Mouse (Mus musculus) thymus, adult 2 months (tissue): ENCODE measurements around the gene Neurod2.

ENCODE experiments used
- CTCF ChIP-seq: fragments of 200-500 bp; IDR thresholded peaks from 2 replicates; pipeline ENCODE4 v1.5.1; 2012; ENCODE audit warnings: mild to moderate bottlenecking, control low read depth, low read length, moderate library complexity, borderline replicate concordance; ENCODE audit not compliant: control insufficient read depth, poor library complexity, insufficient read depth; ENCODE audit errors: extremely low read depth
- POLR2A ChIP-seq: fragments of 200-500 bp; IDR thresholded peaks from 2 replicates; pipeline ENCODE4 v1.6.1; 2012; ENCODE audit warnings: mild to moderate bottlenecking, low read length, control low read depth, moderate library complexity; ENCODE audit not compliant: control insufficient read depth, poor library complexity, insufficient read depth; ENCODE audit errors: extremely low read depth

DNA sequence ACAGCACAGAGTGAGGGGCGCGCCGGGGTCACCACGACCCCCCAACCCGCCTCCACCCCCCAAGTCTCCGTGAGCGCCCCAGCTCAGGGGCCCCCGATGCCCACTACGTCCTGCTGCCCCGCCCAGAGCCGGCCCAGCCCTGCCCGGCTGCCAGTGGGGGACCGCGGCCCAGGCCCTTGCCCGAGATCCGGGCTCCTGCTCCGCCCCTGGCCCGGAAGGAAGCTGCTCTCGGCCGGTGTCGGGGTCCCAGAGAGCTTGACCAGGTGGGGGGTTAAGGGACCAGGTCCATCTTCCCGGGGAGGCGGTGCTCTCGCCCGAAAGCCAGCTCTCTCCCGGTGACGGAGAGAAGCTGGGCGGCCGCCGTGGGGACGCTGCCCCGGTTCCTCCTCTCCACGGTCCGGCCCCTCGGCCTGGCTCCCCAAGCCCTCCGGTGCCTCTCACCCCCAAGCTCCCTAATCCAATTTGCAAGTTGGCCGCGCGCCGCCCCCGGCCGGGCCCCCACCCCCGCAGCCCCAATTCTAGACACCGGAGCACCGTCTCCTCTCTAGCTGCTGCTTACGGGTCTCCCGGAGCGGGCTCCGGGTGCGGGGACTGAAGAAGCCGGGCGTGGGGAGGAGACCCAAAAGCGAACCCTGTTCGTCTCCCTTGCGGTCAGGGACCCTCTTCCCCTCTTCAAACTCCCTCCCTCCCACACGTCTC is 928 bp downstream of the Neurod2 start:
- TF ChIP-seq CTCF (no peak), POLR2A (no peak)
